Mouse (Mus musculus) adrenal gland, postnatal 25 days (tissue): ENCODE results near the gene Gm20532. TPM values are rescaled to one million over a fixed set of nuclear protein-coding genes. Genes with fewer than 3 reads are reported as not detected.

Experiments used
- DNase-seq: peaks from one replicate; pipeline ENCODE4 v3.0.0; 2021; ENCODE audit warnings: mixed read lengths
- total RNA-seq: library from RNA; stranded (reverse); gene quantifications from 2 replicates; pipeline ENCODE4 v1.2.3, GENCODE M21; 2021

Gene Gm20532
- total RNA-seq, 1 experiment from 2014 or later: not detected

DNA sequence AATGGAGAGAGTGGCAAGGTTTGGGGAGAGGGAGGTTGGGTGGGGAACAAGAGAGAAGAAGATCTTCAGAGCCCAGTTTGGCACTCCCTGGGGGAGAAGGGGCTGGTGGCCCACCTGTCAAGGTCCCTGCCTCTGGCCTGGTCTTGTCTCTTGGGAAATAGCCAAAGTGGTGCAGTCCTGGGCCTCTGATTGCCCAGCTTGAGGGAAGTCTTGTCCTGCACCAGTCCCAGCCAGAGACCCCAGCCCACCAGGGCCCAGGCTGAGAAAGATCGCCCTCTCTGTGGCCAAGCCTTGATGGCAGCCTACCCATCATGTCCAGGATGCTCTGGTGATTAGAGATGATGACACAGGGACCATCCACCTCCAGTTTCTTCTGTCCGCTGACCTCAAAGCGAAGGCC, 10.5 kb downstream of the Gm20532 start:
- DNase-seq: no peak

DNA sequence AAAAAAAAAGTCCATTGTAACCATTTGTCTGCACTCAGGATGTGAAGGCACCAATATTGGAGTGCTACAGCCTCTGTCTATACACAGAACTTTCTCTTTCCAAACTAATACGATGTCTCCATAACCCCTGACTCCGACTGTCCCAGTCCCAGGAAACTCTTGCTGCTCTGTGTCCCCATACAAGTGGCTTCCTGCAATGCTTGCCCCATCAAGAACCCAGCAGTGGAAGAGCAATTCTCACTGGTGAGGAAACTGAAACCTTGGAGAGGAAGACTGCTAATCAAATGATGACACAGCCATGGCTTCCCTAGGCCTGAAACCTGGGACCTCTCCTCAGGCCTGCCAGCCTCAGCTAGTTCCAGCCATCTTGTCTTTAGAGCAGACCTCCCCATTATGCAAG, 11.4 kb downstream of the Gm20532 start:
- no peak for DNase-seq

DNA sequence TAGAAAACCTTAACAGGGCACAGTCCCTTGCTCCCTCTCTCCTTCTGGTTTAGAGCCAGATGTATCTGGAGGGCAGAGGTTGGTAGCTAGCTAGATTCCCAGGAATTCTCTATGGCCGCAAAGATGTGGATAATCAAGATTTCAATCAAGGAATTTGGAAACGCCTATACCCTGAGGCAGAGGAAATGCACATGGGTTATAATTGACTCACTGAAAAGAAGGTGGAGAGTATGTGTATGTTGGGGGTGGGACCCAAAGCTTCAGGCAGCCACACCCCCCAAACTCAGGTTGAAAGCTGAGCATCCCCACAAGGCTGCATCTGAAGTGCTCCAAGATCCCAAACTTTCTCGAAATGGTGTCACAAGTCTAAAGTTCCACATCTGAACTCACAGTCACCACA, 12.0 kb downstream of the Gm20532 start:
- no peak for DNase-seq

DNA sequence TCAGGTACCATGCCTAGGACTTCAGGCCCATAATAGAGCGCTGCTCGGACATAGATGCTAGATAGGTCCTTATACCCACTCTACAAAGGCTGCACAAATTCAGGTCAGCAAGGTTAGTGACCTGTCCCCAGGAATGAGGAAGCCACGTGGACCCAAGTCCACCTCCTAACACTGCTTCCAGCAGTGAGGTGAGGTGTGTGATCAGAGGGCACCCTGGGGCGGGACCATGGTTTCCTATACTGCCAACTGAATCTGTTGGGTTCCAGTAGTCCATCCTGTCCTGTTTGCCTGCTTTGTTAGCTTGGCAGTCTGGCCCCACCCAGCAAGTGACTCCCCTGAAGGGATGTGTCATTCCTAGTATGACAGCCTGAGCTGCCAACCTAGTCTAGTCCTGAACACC, 13.5 kb downstream of the Gm20532 start:
- no peak for DNase-seq

DNA sequence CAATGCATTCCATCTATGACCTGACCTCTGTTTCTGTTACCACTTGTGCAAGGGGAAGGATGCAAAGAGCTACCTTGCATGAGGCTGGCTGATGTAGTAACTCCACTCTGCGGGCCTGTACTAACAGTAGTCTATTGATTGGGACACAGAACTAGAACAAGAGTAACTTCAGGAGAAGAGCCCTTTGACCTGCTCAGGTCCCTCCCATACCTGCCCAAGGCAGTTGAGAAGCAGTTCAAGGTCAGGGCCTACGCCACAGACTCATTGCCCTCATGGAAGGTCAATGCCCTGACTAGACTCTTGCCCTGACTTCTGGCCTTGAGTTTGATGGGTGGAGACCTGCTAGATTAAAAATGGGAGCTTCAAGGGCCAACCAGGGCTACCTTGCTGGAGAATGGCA, 14.2 kb downstream of the Gm20532 start:
- no peak for DNase-seq

DNA sequence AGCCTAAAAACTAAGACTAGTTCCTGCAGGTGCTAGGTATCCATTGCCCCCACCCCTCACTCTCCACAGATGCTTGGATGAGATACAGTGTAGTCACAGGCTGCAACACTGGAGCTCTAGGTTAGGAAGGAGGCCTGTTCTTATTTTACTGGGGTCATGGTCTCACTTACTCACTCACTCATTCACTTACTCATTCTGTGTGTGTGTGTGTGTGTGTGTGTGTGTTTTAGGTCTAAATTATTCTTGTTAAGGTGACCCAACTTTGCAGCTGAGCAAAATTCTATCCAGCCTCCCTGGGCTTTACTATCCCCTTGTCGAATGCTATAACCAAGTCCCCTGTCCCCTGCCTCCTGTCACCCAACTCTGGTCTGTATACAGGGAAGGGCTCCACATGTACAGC, 15.2 kb downstream of the Gm20532 start:
- no peak for DNase-seq

DNA sequence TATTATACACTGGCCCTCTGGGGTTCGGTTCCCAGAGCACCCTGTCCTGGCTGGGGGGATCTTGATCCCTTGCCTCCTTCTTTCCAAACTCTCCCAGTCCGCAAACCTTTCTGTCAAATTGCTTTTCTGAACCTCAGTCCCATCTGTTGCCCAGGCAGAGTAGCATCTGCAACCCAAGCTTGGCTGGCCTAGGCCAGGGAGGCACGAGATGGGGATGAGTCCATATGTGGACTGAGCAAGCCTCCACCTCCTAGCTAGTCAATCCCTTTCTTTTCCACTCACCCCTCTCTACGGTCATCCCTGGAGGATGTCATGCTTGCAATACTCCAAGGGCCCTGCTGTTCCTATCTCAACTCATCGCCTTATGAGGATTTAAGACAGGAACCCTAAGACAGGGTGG, 16.2 kb downstream of the Gm20532 start:
- no peak for DNase-seq

DNA sequence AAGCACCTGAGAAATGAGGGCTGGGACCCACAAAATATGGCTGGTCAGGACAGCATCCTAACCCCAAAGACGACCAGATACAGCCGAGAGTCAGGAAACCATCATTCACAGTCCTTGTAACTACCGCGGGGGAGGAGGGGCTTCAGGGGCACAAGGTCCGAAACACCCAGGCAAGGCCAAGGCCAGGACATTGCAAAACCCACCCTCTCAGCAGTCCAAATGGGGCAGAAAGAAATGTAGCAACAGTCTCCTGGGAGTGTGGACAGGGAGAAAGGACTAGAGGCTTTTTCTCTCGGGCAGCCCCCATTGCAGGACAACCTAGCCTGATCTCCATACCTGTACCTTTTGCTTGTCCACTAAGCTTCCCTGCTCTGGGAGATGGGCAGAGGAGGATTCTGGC, 16.7 kb downstream of the Gm20532 start:
- DNase-seq: peak; percentile 65

DNA sequence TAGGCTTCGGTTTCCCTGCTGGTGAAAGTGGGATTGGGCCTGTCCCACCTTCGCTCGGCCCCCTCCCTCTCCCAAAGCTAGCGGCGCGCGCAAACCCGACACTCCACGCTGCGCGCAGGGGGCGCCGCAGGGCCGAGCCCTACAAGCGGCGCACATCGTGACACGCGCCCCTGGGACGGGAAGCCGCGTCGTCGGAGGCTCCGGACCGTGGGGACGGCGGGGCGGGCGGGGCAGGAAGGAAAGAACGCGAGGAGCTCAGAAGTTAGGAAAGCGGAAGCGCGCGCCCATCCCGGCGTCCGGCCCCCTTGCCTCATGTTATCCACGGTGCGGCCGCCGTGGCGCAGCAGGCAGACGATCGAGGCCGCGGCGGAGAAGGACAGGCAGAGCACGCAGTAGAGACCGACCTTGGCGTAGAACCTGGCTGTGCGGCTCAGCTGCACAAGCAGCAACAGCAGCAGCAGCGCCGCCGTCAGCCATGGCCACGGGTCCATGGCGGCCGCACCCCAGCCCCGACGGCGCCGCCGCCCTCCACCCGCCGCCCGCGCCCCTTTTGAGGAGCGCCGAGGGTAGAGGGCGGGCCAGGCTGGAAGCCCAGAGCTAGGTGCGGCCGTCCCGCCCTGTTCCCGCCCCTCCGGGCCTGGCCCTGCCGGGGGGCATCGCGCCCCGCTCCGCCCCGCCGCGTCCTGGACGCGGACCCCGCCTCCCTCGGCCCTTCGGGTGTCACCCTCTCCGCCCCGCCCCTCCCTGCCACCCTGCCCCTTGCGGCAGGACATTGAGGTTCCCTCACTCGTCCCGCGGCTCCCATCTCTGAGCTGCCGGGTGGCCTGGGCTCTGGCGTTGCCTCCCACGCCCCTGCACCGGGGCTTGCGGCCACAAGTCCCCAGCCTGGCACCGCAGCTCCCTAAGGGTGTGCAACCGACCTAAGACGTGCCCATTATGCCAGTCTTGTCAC, 17.6 kb downstream of the Gm20532 start, which contains the start of gene Agpat2:
TSS of gene Agpat2 (minus strand) at position 698 of the 952 bp plus-strand sequence.
- DNase-seq: peak; percentile 93

DNA sequence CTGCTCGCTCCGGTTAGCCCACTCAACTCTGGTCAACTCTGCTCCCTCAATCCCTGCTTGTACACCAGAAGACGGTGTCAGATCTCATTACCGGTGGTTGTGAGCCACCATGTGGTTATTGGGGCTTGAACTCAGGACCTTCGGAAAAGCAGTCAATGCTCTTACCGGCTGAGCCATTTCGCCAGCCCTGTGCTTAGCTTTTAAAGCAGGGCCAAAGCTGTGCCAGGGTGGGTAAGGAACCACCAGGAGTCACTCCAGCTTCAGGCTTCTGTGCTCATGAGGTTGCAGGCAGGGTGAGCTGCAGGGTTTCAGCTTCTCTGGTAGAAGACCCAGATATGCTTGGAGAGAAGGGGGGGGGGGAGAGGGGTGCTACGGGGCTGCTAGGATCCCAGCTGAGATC, 18.9 kb downstream of the Gm20532 start:
- no peak for DNase-seq

DNA sequence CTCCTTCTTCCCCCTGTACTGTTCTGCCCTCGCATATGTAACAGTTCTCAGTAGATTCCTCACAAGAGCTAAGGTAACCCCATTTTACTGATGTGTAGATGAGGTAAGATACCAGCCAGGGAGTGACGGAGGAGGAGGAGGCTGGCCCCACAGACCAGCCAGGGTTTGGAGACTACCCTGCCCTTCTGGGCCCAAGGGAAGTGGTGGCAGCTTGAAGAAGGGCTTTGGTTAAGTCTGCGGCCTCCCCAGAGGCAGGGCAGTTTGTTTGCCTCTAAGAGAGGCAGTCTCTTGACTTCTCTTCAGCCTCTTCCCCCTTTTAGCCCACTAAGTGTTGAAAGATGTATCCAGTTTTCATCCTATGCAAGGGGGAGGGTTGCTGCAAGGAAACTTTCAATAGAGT, 20.1 kb downstream of the Gm20532 start:
- no peak for DNase-seq

DNA sequence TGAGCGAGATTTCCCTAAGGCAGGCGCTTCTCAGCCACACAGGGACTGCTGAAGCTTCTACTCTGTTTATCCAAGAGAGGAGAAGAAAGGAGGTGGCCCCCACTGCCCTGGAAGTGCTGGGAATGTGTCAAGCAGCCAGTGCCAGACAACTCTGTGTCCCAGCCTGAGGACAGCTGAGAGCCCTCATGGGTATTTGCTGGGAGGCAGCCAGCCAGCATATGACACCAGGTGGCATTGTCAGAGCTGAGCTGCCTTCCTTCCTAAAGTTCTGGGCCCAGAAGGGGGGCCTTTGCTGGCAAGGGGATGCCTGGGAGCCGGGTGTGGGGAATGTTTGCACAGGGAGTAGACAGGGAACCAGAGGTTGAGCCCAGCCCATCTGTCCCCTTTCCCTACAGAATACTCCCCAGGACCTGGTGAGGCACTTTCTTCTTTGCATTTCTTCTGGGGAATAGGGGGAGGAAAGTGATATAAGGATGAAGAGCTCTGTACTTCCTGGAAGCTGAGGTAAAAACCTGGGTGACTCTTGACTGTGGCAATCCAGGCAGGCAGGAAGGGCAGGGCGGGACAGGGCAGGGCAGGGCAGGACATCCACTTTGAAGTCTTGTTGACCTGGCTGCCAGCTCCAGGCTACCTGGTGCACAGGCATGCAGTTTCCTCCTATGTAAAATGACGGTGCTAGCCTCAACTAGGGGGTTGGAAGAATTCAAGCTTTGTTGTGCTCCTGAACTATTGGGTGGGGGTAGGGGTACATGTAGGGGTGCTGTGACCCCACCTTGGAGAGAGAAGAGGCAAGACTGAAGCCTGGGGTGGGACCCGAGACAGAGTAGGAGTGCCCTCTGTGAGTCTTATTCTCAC, 20.8 kb downstream of the Gm20532 start:
- DNase-seq: no peak

DNA sequence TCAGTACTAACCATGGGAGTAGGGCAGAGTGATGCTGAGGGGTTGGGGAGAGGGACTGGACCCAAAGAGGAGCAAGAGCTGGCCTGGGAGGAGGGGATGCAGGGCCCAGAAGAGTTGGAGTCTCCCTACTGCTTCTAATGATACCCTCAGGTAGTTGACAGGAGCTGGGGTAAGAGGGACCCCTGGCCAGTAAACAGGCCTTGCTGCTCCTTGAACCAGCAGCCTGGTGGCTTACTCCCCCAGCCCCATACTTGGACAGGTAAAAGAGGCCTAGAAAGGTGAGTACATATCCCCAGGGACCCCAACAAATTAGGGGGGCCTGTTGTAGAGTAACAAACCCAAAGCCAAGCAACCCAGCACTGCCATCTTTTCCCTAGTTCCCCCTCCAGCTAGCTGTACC, 22.3 kb downstream of the Gm20532 start:
- DNase-seq: no peak

DNA sequence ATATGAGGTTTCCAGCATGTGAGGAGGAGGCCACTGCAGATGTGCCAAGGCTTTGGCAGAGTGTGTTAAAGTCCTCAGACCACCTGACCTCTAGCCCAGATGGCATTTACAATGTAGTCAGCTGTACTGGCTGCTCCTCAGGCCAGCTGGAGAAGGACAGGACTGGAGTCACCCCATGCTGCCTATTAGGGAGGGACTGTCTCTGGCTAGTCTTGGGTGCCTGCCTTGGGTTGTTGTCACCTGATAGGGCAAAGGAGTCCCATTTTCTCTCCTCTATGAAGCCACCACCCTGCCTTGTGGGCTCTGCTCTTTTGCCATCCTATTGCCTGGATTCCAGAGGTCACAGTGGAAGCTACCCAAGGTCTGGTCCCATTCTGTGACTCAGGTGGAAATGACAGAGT, 22.8 kb downstream of the Gm20532 start:
- no peak for DNase-seq

DNA sequence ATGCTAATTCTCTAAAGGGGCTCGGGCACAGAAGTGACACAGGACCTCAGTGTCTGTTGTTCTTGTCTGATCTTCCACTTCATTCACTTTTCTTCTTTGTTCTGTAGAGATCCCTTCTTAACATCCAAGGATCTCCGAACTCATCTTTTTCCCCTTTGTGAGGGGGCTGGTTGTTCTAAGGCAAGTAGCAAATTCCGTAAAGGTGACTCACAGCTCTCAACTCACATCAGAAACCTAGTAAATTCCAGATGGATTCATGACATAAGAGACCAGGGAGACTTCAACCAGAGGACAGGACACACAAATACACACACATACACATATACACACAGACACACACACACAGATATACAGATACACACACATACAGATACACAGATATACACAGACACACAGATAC, 24.1 kb downstream of the Gm20532 start:
- DNase-seq: no peak

DNA sequence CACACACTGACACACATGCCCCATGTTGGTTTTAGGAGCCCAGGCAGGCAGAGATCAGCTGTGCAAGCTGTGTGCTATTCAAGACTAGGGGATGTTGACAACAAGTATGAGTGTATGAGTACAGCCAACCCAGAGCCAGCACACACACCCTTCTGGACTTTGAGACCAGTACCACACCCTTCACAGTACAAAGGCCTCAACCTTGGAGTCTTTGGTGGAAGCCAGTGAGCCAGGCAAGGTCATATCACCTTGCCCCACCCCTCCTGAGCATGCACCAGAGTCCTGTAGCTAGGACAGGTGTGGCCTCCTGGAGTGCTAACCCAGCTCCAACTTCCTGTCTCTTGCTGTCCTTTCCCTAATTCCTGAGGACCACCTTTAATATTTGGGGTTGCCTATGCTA, 24.6 kb downstream of the Gm20532 start:
- DNase-seq: no peak

DNA sequence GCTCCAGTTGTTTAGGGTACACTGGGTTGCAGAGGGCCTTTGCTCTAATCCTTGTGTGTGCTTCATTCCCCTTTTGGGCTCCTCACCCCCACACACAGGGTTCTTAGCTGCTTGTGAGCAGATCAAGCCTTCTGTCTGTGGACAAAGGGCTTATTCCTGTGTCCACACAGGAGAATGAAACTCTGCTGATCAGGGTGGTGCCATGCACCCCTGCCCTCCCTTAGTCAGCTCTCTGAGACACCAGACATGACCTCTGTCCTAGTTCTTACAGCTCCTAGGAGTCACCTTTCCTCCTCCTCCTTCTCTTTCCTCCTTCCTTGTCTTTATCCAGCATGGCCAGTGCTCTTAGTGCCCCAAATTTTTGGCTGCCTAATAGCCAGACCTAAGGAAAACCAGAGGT, 25.5 kb downstream of the Gm20532 start:
- DNase-seq: no peak

DNA sequence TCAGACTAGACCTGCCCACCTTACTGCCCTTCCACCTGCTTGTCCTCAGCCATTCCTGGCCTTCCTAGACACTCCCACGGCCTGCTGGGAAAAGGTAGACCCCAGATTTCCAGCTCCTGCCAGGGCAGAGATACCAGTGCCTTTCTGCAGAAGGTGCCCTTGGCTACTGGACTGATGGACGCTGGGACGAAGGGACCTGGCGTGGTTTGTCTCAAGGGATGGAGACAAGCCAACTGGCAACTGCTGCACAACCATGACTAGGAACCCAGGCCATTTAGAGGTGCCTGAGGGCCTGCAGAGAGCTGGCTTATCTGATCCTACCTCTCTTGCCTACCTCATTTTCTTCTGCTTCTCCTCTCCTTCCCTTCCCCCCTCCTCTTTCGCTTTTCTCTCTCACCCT, 28.5 kb downstream of the Gm20532 start:
- DNase-seq: no peak

DNA sequence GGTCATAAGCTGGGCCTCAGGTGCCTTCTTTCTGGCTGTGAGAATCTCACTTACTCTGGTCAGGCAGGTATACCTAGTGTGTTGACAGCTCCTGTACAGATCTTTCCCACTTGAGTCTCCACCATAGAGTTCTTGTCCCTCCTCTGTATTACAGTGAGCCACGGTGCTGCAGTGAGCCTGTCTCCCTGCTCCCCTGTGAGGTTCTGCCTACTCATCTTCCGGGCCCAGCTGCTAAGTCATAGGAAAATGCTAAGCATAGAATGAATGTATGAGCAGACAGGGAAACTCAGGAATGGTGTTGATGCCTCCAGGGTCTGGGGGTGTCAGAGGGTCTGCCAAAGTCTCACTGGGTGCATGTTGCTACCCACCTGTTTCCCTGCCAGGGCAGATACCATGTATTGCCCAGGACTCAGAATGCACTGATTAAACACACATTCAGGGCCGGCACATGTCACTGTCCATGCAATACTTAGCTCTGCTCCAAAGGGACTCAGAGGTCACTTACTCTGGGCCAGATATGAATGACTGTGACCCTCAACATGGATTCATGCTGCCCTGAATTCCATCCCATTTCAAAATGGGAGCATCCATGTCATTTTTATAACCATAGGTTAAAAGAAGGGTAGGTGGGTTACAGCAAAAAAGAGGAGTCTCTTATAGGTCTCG, 29.2 kb downstream of the Gm20532 start:
- no peak for DNase-seq

DNA sequence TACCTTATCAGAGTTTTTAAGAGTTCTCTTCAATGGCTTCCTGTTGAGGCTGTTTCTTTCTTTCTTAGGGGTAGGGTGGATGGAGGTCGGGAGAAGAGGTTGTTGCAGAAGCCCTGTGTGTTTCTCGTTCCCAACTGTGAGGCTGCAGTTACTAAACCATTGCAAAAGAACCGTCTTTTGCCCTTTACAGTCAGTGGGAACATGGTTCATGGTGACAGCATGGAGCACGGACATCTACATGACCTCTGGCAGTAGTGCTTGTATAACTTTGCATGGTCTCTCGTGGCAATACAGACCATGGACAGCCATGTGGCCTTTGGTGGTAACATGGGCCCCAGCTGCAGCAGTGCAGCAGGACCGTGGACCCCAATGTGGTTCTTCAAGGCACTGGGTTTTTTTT, 30.9 kb downstream of the Gm20532 start:
- no peak for DNase-seq

DNA sequence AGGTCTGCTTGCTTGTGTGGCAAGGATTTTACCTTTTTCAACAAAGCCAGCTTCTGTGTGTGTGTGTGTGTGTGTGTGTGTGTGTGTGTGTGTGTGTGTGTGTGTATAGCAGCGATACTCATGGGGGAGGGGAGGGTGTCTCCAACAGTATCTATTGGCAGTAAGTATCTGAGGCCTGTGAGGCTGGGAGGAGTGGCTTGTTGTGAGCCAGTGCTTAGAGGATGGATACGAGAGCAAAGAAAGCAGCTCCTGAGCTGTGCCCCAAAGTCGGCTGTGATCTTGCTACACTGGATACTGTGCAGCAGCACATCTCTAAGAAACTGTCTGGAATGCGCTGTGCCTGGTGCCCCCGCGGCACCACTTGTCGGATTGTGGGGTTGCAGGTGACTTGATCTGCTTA, 31.5 kb downstream of the Gm20532 start:
- no peak for DNase-seq

DNA sequence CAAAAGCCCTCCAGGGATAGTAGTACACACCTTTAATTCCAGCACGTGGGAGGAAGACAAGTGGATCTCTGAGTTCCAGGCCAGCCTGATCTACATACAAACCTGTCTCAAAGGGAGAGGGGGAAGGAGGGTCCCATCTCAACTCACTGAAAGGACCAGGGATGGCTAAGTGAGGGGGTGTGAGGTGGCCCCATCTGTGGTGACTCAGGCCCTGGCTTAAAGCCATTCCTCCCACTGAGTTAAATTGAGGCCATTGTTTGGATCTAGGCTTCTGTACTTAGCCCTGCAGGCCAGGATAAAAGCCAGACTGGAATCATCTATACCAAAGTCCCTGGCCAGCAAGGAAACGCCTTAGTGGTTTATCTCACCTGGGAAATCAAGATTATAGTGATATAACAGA, 34.8 kb downstream of the Gm20532 start:
- no peak for DNase-seq

DNA sequence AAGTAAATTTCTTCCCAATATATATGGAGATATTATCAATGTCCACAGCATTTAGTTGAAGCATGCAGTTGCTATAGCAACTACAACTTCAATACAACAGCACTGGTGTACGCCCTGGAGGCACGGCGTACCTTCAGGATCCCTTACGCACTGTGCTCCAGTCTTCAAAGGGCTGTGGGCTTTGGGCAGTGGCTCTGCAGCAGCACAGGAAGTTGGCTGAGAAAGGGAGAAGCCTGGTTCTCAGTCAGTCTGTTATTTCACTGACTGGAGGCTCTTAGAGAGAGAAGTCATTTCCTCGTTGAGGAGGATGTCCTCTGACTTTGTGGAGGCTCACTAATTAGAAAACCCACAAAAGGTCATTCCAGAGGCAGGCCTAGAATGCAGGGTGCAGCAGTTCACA, 36.5 kb downstream of the Gm20532 start:
- DNase-seq: no peak
